Mouse (Mus musculus) MEL (cell line): Measurements from ENCODE around the gene Slc12a1. TPM values are rescaled to one million over a fixed set of nuclear protein-coding genes. Genes with fewer than 3 reads are reported as not detected.

Source experiments
- DNase-seq: peaks from one replicate; pipeline ENCODE4 v3.0.0; 2011; ENCODE audit warnings: low read depth, low spot score
- H3K27ac ChIP-seq: 2 replicates; pipeline ENCODE4 v1.5.1; 2012; ENCODE audit warnings: low read depth, mild to moderate bottlenecking, control low read depth, low read length, moderate library complexity; ENCODE audit not compliant: control insufficient read depth
- H3K27me3 ChIP-seq, 2 experiments: fragments of 150-350 bp in 1 of 2; sonication (generic) in 1 of 2; 2 replicates each; pipeline ENCODE4 v1.6.1; 2012; ENCODE audit warnings: low read length in 2 of 2, mild to moderate bottlenecking in 2 of 2, improper control_type of control experiment in 1 of 2, moderate library complexity in 1 of 2; ENCODE audit not compliant: insufficient read depth in 2 of 2, control insufficient read depth in 1 of 2
- H3K36me3 ChIP-seq, 2 experiments: 2 replicates each; pipeline ENCODE4 v1.6.1; 2012 to 2014; ENCODE audit warnings: low read length in 2 of 2, improper control_type of control experiment in 1 of 2, inconsistent platforms in 1 of 2, mild to moderate bottlenecking in 1 of 2; ENCODE audit not compliant: insufficient read depth in 2 of 2, control insufficient read depth in 1 of 2
- H3K4me1 ChIP-seq, 2 experiments: fragments of 150-350 bp in 1 of 2; sonication (generic) in 1 of 2; 2 replicates each; pipeline ENCODE4 v1.6.1; 2012; ENCODE audit warnings: low read length in 2 of 2, improper control_type of control experiment in 1 of 2, mild to moderate bottlenecking in 1 of 2; ENCODE audit not compliant: insufficient read depth in 2 of 2, control insufficient read depth in 1 of 2
- H3K4me3 ChIP-seq, 2 experiments: fragments of 150-350 bp in 1 of 2; sonication (generic) in 1 of 2; 2 replicates each; pipeline ENCODE4 v1.5.1; 2012; ENCODE audit warnings: low read depth in 2 of 2, low read length in 2 of 2, mild to moderate bottlenecking in 2 of 2, moderate library complexity in 2 of 2, control low read depth in 1 of 2, improper control_type of control experiment in 1 of 2; ENCODE audit not compliant: control insufficient read depth in 1 of 2, insufficient read depth in 1 of 2
- H3K79me2 ChIP-seq: 2 replicates; pipeline ENCODE4 v1.6.1; 2012; ENCODE audit warnings: mild to moderate bottlenecking, low read length, moderate library complexity; ENCODE audit not compliant: control insufficient read depth, poor library complexity, insufficient read depth
- H3K9ac ChIP-seq: 2 replicates; pipeline ENCODE4 v1.6.1; 2012; ENCODE audit warnings: low read depth, mild to moderate bottlenecking, control low read depth, low read length, moderate library complexity; ENCODE audit not compliant: control insufficient read depth, poor library complexity, severe bottlenecking
- H3K9me3 ChIP-seq: fragments of 150-350 bp; sonication (generic); replicated peaks from 2 replicates; pipeline ENCODE4 v1.6.1; 2012; ENCODE audit warnings: mild to moderate bottlenecking, low read length, improper control_type of control experiment, moderate library complexity; ENCODE audit not compliant: insufficient read depth
- CHD1 ChIP-seq: IDR thresholded peaks from 2 replicates; pipeline ENCODE4 v1.6.1; 2012; ENCODE audit warnings: low read depth, mild to moderate bottlenecking, inconsistent platforms, low read length, improper control_type of control experiment
- EP300 ChIP-seq, 2 experiments: IDR thresholded peaks; 2 replicates each; pipeline ENCODE4 v1.6.1; 2011; ENCODE audit warnings: improper control_type of control experiment in 2 of 2, low read length in 2 of 2, low read depth in 1 of 2, mild to moderate bottlenecking in 1 of 2
- ETS1 ChIP-seq: IDR thresholded peaks from 2 replicates; pipeline ENCODE4 v1.6.1; 2012; ENCODE audit warnings: low read depth, mild to moderate bottlenecking, inconsistent platforms, low read length, improper control_type of control experiment, moderate library complexity
- HCFC1 ChIP-seq: IDR thresholded peaks from 2 replicates; pipeline ENCODE4 v1.6.1; 2012; ENCODE audit warnings: low read depth, mild to moderate bottlenecking, inconsistent platforms, low read length, improper control_type of control experiment, moderate library complexity
- JUND ChIP-seq: IDR thresholded peaks from 2 replicates; pipeline ENCODE4 v1.6.1; 2011; ENCODE audit warnings: low read depth, mild to moderate bottlenecking, improper control_type of control experiment, low read length
- MAZ ChIP-seq: IDR thresholded peaks from 2 replicates; pipeline ENCODE4 v1.6.1; 2012; ENCODE audit warnings: low read depth, mild to moderate bottlenecking, inconsistent platforms, low read length, improper control_type of control experiment
- MEF2A ChIP-seq: IDR thresholded peaks from 2 replicates; pipeline ENCODE4 v1.6.1; 2014; ENCODE audit warnings: low read depth, mild to moderate bottlenecking, inconsistent platforms, low read length, improper control_type of control experiment; ENCODE audit not compliant: poor library complexity, insufficient replicate concordance, severe bottlenecking; ENCODE audit errors: extremely low read depth
- MXI1 ChIP-seq: IDR thresholded peaks from 2 replicates; pipeline ENCODE4 v1.6.1; 2011; ENCODE audit warnings: mild to moderate bottlenecking, low read depth, low read length, improper control_type of control experiment
- MYB ChIP-seq: IDR thresholded peaks from 2 replicates; pipeline ENCODE4 v1.6.1; 2011; ENCODE audit warnings: mild to moderate bottlenecking, low read depth, low read length, improper control_type of control experiment
- MYC ChIP-seq: IDR thresholded peaks from 2 replicates; pipeline ENCODE4 v1.6.1; 2011; ENCODE audit warnings: low read depth, mild to moderate bottlenecking, low read length, improper control_type of control experiment, moderate library complexity
- NRF1 ChIP-seq: IDR thresholded peaks from 2 replicates; pipeline ENCODE4 v1.6.1; 2014; ENCODE audit warnings: low read depth, mild to moderate bottlenecking, inconsistent platforms, low read length, improper control_type of control experiment, moderate library complexity; ENCODE audit not compliant: poor library complexity, insufficient read depth, severe bottlenecking
- POLR2A ChIP-seq, 2 experiments: IDR thresholded peaks; 2 replicates each; pipeline ENCODE4 v1.6.1; 2011 to 2012; ENCODE audit warnings: low read length in 2 of 2, mild to moderate bottlenecking in 2 of 2, control low read depth in 1 of 2, improper control_type of control experiment in 1 of 2, low read depth in 1 of 2, moderate library complexity in 1 of 2; ENCODE audit not compliant: control insufficient read depth in 1 of 2, insufficient read depth in 1 of 2, poor library complexity in 1 of 2
- POLR2AphosphoS2 ChIP-seq: IDR thresholded peaks from 2 replicates; pipeline ENCODE4 v1.6.1; 2011; ENCODE audit warnings: low read length, improper control_type of control experiment
- TAL1 ChIP-seq: IDR thresholded peaks from 2 replicates; pipeline ENCODE4 v1.6.1; 2012; ENCODE audit warnings: mild to moderate bottlenecking, inconsistent platforms, low read length, moderate library complexity, mixed read lengths
- UBTF ChIP-seq: IDR thresholded peaks from 2 replicates; pipeline ENCODE4 v1.6.1; 2012; ENCODE audit warnings: low read depth, mild to moderate bottlenecking, inconsistent platforms, low read length, improper control_type of control experiment, moderate library complexity, borderline replicate concordance; ENCODE audit not compliant: insufficient read depth
- USF2 ChIP-seq, 2 experiments: IDR thresholded peaks; 2 replicates each; pipeline ENCODE4 v1.6.1; 2011 to 2012; ENCODE audit warnings: improper control_type of control experiment in 2 of 2, low read length in 2 of 2, borderline replicate concordance in 1 of 2, inconsistent platforms in 1 of 2, low read depth in 1 of 2, mild to moderate bottlenecking in 1 of 2; ENCODE audit not compliant: insufficient read depth in 1 of 2
- ZC3H11A ChIP-seq: IDR thresholded peaks from 2 replicates; pipeline ENCODE4 v1.6.1; 2012; ENCODE audit warnings: low read depth, mild to moderate bottlenecking, inconsistent platforms, low read length, improper control_type of control experiment
- ZKSCAN1 ChIP-seq: IDR thresholded peaks from 2 replicates; pipeline ENCODE4 v1.6.1; 2012; ENCODE audit warnings: low read depth, mild to moderate bottlenecking, inconsistent platforms, low read length, improper control_type of control experiment, moderate library complexity
- ZNF384 ChIP-seq: IDR thresholded peaks from 2 replicates; pipeline ENCODE4 v1.6.1; 2012; ENCODE audit warnings: low read depth, mild to moderate bottlenecking, inconsistent platforms, low read length, improper control_type of control experiment
- polyA plus RNA-seq, 2 experiments: library from polyadenylated mRNA; stranded (reverse) in 1 of 2; unstranded in 1 of 2; fragments of >175 nt in 1 of 2; fragments of >200 nt in 1 of 2; gene quantifications; 2 replicates each; pipeline versions ENCODE4 v1.2.1 to v1.2.4; 2012; ENCODE audit warnings: low replicate concordance in 2 of 2, low read depth in 1 of 2; ENCODE audit not compliant: insufficient read length in 2 of 2, insufficient read depth in 1 of 2, missing spikeins in 1 of 2
- total RNA-seq: library from RNA; depleted of rRNA; stranded (reverse); fragments of 300-350 nt; gene quantifications from 2 replicates; pipeline ENCODE4 v1.2.3, GENCODE M21; 2012

Slc12a1 gene
- total and polyA plus RNA-seq, 3 experiments: not detected

DNA sequence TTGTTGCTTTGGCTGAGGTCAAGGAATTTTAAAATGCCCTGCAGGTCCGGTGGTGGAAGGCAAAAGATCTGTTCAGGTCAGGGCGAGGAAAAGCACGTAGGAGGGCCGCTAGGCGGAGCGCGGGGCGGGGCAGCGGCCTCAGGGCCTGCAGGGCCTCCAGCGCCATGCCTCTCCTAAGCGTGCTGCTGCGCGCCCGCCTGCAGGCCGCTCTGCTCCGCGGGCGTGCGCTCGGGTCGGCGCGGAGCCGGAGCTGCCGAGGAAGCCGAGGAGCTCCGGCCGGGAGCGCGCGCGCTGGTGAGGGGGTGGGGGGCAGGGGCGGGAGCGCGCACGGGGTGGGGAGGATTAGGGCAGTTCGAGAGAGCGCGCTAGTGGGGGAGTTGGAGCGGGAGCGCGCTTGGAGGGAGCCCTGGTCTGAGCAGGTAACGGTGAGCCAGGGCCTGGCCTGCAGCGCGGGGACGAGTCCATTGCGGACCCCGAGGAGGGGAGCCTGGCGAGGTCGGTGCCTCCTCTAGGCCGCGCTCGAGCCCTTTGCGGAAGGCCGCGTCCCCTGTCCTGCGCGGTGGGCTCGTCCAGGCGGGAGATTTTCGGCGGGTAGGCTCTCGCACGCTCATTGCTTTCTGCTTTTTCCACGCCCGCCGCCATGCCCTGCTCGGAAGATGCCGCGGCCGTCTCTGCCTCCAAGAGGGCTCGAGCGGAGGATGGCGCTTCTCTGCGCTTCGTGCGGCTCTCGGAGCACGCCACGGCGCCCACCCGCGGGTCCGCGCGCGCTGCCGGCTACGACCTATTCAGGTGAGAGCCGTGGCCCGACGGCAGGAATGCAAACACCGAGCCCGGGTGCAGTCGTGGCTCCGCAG lies 95.0 kb downstream of the Slc12a1 start, which contains the start of gene Dut (continued):
- peak; percentile 62; the same call in 1 of the 2 replicates for TF ChIP-seq MYC
- TF ChIP-seq TAL1: no peak
- no peak for TF ChIP-seq MAZ
- TF ChIP-seq POLR2AphosphoS2: peak; percentile 83; the same call in 1 of the 2 replicates
- no peak for TF ChIP-seq MEF2A
- no peak for TF ChIP-seq JUND
- peak; percentile 99 for TF ChIP-seq CHD1
- TF ChIP-seq MYB: no peak
- no peak for TF ChIP-seq EP300 (IDR thresholded peaks at IDR 0.05; ENCODE audit: low read depth in 1 of 2, low read length in 2 of 2)
- peak; percentile 63 to 83; a peak in 2 of 4 replicates for TF ChIP-seq POLR2A (IDR thresholded peaks at IDR 0.05; ENCODE audit: control insufficient read depth in 1 of 2, insufficient read depth in 1 of 2, low read depth in 1 of 2, low read length in 2 of 2, poor library complexity in 1 of 2)
- no peak for TF ChIP-seq ETS1
- no peak for TF ChIP-seq ZC3H11A
- TF ChIP-seq UBTF: 0 out of 2 replicates have a peak, but pooled peaks have one; percentile 86
- TF ChIP-seq ZNF384: no peak

DNA sequence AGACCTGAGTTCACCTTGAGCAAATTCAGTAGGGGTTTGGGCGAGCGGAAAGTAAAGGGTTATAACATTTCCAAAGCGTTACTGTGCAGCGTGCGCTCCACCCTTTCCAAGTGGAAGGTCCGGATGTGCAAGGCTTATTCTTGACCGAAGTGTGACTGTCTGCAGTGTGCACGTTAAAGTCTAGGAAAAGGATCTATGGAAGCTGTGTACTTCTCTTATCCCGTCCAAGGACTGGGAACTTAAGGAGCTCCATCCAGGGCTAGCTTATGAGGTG lies 95.6 kb downstream of the Slc12a1 start:
- H3K4me3 ChIP-seq: peak overlapping the region; percentile 87 to 93
- no peaks in the 10 kb centered on the region for H3K27me3 ChIP-seq
- no peak for DNase-seq
- peak overlapping the region; percentile 83 for H3K27ac ChIP-seq
- TF ChIP-seq POLR2A (IDR thresholded peaks at IDR 0.05; ENCODE audit: control insufficient read depth in 1 of 2, insufficient read depth in 1 of 2, low read depth in 1 of 2, low read length in 2 of 2, poor library complexity in 1 of 2) (peak in 1 of 2 experiments; percentile 5; a peak in 1 of 4 replicates), MXI1 (no peak; the same call in 1 of the 2 replicates)
- H3K4me1 ChIP-seq: peaks cover 3 to 21% of the 10 kb centered on the region in 2 experiments; a peak in 3 of 4 replicates
- no peaks in the 10 kb centered on the region for H3K9me3 ChIP-seq
- H3K9ac ChIP-seq: peak overlapping the region; percentile 96
- peaks cover 47% of the 10 kb centered on the region for H3K79me2 ChIP-seq
- peaks cover 18 to 41% of the 10 kb centered on the region in 2 experiments for H3K36me3 ChIP-seq

DNA sequence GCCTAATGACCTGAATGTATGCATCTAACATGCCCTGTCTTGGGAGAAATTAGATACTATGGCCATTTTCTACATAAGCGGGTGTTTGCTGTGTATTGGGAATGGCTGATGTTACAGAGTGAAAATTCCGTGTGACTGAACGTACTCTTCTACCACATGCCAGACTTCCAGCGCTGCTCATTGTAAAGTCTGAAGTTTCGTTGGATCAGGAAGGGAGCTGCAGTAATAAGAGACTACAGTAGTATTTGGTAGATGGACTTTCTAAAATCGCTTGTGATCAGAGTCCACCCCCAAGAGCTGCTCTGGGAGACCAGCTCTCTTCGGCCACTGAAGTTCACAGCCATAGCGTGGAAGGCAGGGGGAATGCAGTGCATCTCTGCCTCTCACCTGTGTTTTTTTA lies 96.0 kb downstream of the Slc12a1 start:
- peak overlapping the region; percentile 87 to 93 for H3K4me3 ChIP-seq
- H3K27ac ChIP-seq: peak overlapping the region; percentile 83
- no peaks in the 10 kb centered on the region for H3K27me3 ChIP-seq
- peak overlapping the region; percentile 96 for H3K9ac ChIP-seq
- no peak for DNase-seq
- H3K36me3 ChIP-seq: peaks cover 21 to 41% of the 10 kb centered on the region in 2 experiments
- peaks cover 49% of the 10 kb centered on the region for H3K79me2 ChIP-seq
- TF ChIP-seq USF2 (IDR thresholded peaks at IDR 0.05; ENCODE audit: borderline replicate concordance in 1 of 2, insufficient read depth in 1 of 2, low read depth in 1 of 2, low read length in 2 of 2) (no peak), MXI1 (peak; percentile 9; the same call in 1 of the 2 replicates), POLR2A (IDR thresholded peaks at IDR 0.05; ENCODE audit: control insufficient read depth in 1 of 2, insufficient read depth in 1 of 2, low read depth in 1 of 2, low read length in 2 of 2, poor library complexity in 1 of 2) (no peak; a peak in 1 of 4 replicates), MYC (peak; percentile 16; the same call in 1 of the 2 replicates), NRF1 (no peak), HCFC1 (no peak), ZKSCAN1 (no peak)
- no peaks in the 10 kb centered on the region for H3K9me3 ChIP-seq
- peaks cover 3 to 21% of the 10 kb centered on the region in 2 experiments; a peak in 3 of 4 replicates for H3K4me1 ChIP-seq
